Mouse (Mus musculus) layer of hippocampus, adult 11-12 months (tissue): ENCODE measurements at regions not wholly inside any gene's neighbourhood (a gene's known extent, or its start where the extent isn't known, plus 50 kb on each side); places are given as distances from the start of the nearest gene placed in this dataset.

Experiments
- DNase-seq: peaks from one replicate; pipeline ENCODE4 v3.0.0; 2022; ENCODE audit warnings: low spot score

DNA sequence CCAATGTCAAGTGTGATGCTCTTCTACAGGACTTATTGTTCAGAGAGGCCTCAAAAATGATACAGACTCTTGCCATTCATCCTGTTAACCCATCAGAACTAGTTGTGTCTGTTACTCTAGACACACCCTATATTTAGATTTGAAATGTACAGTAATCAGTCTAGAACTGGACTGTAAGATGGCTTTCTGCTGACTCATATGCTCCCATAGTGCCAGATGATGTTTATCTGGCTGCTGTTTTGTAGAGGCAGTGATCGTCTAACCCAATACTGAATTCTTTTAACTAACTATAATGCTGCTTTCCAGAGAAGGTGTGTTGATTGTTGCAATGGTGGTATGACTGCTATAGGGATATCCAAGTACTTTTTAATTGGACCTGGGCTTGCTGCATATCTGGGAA lies 185.9 kb upstream of the Npsr1 start:
- DNase-seq: no peak

DNA sequence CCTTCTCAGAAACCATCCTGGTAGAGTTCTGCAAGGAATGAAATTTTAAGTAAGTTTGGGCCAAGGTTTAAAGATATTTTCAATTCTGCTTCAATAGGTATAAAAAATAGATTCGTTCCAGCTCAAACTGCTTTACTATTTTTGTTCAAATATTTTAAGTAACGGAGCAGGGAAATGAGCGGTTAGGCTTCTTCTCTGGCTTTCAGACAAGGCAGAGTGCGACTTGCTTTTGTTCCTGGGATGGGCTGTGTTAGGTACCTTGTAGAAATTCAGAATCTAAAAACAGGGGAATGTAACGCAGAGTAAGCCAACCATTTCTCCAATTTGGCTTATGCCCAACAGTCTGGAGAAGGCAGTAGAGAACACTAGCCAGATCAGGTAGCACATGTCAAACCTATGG lies 180.5 kb upstream of the Npsr1 start:
- DNase-seq: no peak

DNA sequence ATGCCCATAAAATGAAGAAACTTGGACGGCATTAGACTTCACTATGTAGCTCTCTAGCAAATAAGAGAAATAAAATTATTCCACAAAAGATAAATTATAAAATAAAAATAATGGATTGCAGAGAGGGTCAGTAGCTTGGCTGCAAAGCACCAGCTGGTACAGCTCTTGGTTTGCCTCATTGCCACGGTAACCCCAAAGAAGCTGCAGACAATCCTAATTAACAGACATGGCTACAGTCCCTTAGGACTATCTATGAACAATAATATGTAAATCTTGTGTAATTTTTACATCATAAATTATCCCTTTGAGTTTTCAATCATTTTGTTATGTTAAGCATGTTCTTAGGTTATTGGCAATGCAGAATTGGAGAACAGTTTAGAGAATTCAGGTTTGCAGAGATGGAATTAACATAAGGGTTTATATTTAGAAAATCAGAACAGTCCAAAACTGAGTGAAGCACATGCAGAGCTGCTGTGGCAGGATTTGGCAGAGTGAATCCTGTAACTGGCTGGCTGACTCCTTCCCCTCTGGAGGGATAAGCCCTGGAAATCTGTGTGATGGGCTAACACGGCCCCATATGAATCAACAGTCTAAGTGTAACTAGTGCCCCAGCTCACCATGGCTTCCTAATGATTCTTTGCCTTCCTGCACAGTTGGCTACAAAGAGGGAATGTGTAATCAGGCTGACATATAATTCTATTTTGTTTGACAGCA lies 178.4 kb upstream of the Npsr1 start:
- peak; percentile 11 for DNase-seq

DNA sequence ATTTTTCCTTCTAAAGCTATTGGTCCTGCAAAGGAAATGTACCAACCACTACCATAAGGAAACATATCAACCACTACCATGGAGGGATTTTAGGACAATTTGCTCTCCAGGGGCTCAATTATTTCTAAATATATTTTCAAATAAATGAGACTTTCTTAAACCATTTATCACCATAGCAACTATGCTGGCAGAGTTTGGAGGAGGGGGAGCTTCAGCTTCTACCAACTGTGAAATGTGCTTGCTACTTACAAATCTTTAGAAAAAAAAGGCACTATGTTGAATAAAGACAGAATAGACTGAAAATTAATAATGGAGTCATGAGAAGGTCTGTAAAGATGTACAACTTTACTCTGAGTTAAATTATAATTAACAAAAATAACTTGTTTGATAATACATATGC lies 165.6 kb upstream of the Npsr1 start:
- no peak for DNase-seq

DNA sequence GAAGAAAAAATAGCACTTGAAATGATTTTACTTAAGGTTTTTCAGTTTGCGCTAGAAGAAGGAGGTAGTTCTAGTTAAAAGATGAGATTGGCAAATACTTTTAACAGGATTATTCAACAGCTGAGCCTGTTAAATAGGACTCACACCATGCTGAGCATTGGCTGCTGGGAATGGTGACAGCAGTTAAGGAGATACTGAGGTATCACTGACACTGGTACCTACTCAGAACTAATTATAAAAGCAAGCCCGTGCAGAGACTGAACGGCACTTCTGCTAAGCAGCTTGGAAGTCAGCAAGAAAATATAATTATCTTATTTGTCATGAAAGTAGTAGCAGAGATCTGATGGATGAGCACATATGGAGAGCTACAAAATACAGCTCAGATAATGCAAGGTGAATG lies 163.5 kb upstream of the Npsr1 start:
- DNase-seq: no peak

DNA sequence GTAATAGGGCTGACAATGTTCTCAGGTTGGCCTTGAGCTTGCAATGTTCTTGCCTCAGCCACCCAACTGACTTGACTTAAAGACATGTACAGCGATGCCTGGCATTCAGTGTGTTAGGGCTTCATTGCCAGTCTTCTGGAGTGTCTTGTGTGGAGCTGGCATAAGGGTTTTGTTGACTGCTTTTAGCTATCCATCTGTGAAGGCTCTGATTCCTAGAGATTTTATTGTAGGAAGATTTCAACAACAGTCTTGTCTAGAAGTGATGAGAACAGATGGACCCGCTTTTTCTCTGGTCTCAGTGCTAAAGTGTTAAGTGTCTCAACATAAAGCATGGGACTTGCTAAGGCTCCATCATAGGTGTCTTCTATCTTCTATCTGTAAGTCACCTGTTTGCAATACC lies 145.3 kb upstream of the Npsr1 start:
- DNase-seq: peak; percentile 28

DNA sequence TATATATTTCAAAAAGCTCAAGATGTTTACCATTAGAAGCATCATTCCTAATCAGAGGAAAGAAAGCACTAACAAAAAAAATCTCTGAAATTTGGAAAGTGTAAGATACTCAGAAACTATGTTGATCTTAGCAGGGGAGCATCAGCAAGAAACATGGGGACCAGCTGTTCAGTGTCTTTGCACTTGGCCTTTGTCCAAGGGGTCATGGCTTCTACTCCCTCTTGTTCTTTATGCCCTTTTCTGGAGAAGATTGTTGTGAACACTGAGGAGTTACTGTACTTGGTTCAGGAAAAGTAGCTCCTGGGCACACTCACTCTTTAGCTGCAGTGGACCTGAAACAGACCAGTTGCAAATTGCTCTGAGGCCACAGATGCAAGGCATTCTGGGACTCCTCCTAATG lies 141.2 kb upstream of the Npsr1 start:
- no peak for DNase-seq

DNA sequence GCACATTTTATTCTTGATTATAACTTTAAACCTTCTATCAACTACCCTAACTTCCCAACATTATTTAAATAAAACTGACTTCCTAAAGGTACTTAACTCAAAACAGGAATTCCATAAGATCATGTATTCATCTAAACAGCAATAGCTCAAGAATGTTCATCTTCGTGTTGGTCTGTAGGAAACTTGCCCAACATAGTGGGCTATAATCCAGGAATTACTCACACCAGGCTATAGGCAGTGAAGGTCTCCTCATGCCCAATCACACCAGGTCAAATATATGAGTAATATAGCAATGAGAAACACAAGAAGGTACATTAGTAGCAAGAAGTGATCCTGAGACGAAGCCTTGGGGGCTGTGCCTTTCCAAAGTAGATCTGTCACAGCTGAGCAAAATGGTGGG lies 128.1 kb upstream of the Npsr1 start:
- DNase-seq: no peak

DNA sequence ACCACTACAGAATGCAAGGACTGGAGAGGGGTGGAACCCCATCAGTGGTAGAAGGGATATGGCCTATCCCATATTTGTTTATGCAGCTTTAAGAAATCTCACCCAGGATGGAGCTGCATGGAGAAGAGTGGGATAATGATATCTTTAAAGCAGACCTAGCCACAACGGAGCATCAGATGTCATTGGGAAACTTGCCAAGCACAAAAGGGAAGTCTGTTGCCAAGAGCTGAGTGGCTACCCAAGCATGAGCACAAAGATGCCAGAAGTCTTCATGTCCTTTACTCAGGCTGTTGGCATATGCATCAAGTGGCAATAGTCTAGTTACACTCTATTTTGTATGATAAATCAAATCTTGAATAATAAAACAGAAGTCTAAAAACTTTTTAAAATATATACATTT lies 124.6 kb upstream of the Npsr1 start:
- DNase-seq: no peak

DNA sequence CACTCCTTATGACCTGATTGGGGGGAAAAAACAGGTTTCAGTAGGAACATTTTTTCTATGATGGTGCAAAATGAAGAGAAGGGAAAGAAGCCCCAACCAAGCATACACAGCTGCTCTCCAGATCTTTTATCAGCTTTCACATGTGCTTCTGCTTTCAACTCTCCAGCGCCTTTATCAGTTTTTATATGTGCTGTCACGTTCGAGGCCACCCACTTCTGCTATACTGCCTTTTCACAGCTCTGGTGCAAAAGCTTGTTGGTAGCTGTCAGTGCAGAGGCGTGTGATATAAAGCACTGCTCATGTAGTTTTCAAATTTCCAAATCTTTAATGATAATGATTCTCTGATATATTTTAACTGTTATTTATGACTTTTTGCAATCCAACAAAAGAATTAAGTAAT lies 120.2 kb upstream of the Npsr1 start:
- DNase-seq: no peak

DNA sequence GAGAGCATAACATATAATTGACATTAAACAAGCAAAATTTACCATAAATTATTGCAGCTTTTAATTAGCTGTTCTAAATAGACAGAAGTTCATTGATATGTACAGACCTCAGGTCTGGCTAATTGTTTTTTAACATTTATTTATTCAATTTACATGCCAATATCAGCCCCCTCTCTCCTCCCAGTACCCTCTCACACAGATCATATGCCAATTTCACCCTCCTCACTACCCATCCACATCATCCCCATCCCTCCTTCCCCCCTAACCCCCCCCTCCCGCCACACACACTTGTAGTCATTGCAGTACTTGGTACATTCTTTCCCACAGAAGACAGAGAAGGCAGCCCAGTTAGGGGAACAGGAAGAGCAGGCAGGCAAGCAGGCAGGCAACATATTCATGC lies 91.4 kb upstream of the Npsr1 start:
- no peak for DNase-seq

DNA sequence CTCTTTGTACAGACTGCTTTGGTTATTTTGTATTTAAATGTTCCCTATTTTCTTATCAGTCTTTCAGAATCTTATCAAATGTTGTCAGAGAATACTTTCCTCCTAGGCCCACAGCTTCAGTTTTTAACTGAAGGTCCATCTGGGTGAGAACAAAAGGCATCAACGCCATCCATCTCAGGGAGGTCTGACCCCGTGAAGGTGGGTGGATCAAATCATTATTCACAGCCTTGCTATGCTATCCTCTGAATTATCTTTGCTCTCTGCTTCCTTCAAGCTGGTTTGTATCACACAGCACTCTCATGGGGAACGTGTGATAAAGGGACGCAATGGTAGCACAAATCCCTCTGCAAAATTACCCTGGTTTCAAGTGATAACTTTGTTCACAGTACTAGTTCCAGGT lies 59.5 kb upstream of the Npsr1 start:
- no peak for DNase-seq
